Mouse (Mus musculus) fibroblast of lung, adult 2 months (primary cell): ENCODE results near the gene Ppard.

Experiments
- DNase-seq: peaks from one replicate; pipeline ENCODE4 v3.0.0-alpha.2; 2011; ENCODE audit warnings: low read depth

Ppard gene

GRCm38 (mm10) chr17:28224615-28225014 lies 7.9 kb upstream of the Ppard start:
- no peak for DNase-seq

GRCm38 (mm10) chr17:28226014-28226413 lies 6.5 kb upstream of the Ppard start:
- DNase-seq: peak; percentile 73

GRCm38 (mm10) chr17:28230486-28230885 lies 2.0 kb upstream of the Ppard start:
- no peak for DNase-seq

- no peak for DNase-seq
Observed at GRCm38 (mm10) chr17:28231026-28231736, 1.3 kb upstream of the Ppard start.

GRCm38 (mm10) chr17:28233091-28233731 lies 711 bp downstream of the Ppard start:
- DNase-seq: no peak

- DNase-seq: no peak
Observed at GRCm38 (mm10) chr17:28234641-28235040, 2.1 kb downstream of the Ppard start.

GRCm38 (mm10) chr17:28235982-28236635 lies 3.6 kb downstream of the Ppard start:
- no peak for DNase-seq

- no peak for DNase-seq
Observed at GRCm38 (mm10) chr17:28236636-28237015, 4.1 kb downstream of the Ppard start.

- DNase-seq: no peak
Observed at GRCm38 (mm10) chr17:28237362-28237761, 4.9 kb downstream of the Ppard start.

- no peak for DNase-seq
Observed at GRCm38 (mm10) chr17:28237874-28238273, 5.4 kb downstream of the Ppard start.

- DNase-seq: no peak
Observed at GRCm38 (mm10) chr17:28240846-28241245, 8.3 kb downstream of the Ppard start.

GRCm38 (mm10) chr17:28242296-28242695 lies 9.8 kb downstream of the Ppard start:
- DNase-seq: no peak

GRCm38 (mm10) chr17:28244214-28244613 lies 11.7 kb downstream of the Ppard start:
- no peak for DNase-seq

- DNase-seq: no peak
Observed at GRCm38 (mm10) chr17:28244714-28245113, 12.2 kb downstream of the Ppard start.

GRCm38 (mm10) chr17:28246640-28247039 lies 14.1 kb downstream of the Ppard start:
- no peak for DNase-seq

GRCm38 (mm10) chr17:28247613-28248012 lies 15.1 kb downstream of the Ppard start:
- peak; percentile 77 for DNase-seq

- no peak for DNase-seq
Observed at GRCm38 (mm10) chr17:28249062-28249461, 16.6 kb downstream of the Ppard start.

GRCm38 (mm10) chr17:28251579-28252280 lies 19.2 kb downstream of the Ppard start:
- DNase-seq: no peak

- no peak for DNase-seq
Observed at GRCm38 (mm10) chr17:28252281-28252648, 19.8 kb downstream of the Ppard start.

GRCm38 (mm10) chr17:28253216-28253615 lies 20.7 kb downstream of the Ppard start:
- no peak for DNase-seq

- no peak for DNase-seq
Observed at GRCm38 (mm10) chr17:28254804-28255203, 22.3 kb downstream of the Ppard start.

GRCm38 (mm10) chr17:28255651-28256050 lies 23.2 kb downstream of the Ppard start:
- no peak for DNase-seq
